Mouse (Mus musculus) urinary bladder, postnatal 25 days (tissue): ENCODE measurements around the gene Bsn.

Experiments used
- DNase-seq: peaks from one replicate; pipeline ENCODE4 v3.0.0; 2022; ENCODE audit warnings: low spot score

The Bsn gene

DNA sequence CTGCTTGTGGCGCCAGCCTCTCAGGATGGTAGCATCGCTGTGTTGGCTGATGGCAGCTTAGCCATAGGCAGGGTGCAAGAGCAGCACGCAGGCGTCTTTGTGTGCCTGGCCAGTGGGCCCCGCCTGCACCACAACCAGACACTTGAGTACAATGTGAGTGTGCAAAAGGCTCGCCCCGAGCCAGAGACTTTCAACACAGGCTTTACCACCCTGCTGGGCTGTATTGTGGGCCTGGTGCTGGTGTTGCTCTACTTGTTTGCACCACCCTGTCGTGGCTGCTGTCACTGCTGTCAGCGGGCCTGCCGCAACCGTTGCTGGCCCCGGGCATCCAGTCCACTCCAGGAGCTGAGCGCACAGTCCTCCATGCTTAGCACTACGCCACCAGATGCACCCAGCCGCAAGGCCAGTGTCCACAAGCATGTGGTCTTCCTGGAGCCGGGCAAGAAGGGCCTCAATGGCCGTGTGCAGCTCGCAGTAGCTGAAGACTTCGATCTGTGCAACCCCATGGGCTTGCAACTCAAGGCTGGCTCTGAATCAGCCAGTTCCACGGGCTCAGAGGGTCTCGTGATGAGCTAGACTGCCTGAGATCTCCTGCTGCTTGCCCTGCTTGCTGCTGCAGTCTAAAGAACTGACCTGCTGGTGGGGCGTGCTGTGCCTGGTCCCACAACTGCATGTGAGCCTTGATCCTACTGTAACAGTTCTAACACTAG lies 135.7 kb downstream of the Bsn start:
- DNase-seq, result no peak

DNA sequence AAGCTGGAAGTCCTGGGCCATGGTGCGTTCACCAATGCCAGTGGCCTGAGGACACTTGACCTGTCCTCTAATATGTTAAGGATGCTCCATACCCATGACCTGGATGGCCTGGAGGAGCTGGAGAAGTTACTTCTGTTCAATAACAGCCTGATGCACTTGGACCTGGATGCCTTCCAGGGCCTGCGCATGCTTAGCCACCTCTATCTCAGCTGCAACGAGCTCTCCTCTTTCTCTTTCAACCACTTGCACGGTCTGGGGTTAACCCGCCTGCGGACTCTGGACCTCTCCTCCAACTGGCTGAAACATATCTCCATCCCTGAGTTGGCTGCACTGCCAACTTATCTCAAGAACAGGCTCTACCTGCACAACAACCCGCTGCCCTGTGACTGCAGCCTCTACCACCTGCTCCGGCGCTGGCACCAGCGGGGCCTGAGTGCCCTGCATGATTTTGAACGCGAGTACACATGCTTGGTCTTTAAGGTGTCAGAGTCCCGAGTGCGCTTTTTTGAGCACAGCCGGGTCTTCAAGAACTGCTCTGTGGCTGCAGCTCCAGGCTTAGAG lies 136.4 kb downstream of the Bsn start:
- DNase-seq, result no peak

- DNase-seq, result peak; percentile 96
Observed at GRCm38 (mm10) chr9:108052885-108053664, 137.1 kb downstream of the Bsn start, which contains the start of gene Amigo3. Gene Amigo3, plus strand, starts transcription at chr9:108053159.

DNA sequence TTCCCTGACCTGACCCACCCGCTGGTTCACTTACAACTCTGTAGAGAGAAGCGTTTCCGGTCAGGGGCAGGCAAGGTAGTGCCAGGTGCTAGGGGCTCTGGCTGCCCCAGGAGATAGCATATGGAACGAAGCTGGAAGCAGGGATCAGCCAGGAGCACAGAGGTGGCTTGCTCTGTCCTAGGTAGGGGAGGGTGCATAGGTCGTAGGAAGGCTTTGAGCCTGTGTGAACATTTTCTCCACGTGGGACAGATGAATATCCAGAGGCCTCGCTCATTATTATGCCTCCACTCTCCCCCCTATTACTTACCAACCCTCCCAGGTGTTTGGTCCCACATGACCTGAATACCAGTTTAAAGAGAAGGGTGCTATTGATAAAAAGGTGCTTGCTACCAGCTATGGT lies 137.8 kb downstream of the Bsn start:
- DNase-seq, result no peak

DNA sequence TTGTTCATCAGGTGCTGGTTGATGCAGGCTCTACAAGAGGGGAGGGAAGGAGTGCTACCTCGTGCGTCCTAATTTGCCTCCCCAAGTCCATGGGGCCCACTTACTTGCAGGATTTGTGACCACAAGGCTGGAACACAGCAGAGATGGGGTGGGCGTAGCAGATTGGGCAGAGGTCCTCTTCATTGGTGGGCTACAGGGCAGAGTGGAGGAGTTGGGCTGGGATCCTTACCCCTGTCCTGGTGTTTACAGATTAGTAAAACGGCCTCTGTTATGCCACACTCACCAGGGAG lies 138.3 kb downstream of the Bsn start:
- DNase-seq, result no peak

DNA sequence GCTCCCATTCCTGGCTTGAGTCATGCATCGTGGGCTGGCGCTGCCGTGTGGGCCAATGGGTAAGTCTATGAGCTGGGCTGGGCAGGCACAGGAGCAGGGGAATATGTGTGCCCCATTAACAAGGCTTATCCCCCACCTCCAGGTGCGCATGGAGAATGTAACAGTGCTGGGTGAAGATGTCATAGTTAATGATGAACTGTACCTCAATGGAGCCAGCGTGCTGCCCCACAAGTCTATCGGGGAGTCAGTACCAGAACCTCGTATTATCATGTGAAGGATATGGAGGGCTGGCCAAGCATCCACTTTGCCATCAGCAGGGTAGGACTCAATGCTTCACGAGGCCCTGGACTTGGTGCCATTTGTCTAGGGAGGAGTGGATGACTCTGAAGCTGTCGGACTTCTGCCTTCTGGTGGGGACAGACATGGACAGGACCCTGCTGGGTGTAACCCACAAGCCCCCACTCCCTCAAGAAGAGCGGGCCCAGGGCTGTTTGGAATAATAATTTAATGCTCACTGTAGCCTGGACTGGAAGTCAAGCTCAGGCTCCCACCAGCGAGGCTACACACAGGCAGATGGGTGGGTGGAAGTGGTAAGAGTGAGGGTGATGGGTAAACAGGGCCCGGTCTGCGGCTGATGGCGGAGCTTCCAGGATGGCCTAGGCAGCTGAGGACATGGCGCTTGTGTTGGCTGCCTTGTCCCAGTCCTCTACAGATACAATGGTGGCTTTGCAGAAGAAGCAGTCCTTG lies 138.8 kb downstream of the Bsn start:
- DNase-seq, result no peak

- no peak for DNase-seq
Observed at GRCm38 (mm10) chr9:108049561-108050251, 140.5 kb downstream of the Bsn start.

DNA sequence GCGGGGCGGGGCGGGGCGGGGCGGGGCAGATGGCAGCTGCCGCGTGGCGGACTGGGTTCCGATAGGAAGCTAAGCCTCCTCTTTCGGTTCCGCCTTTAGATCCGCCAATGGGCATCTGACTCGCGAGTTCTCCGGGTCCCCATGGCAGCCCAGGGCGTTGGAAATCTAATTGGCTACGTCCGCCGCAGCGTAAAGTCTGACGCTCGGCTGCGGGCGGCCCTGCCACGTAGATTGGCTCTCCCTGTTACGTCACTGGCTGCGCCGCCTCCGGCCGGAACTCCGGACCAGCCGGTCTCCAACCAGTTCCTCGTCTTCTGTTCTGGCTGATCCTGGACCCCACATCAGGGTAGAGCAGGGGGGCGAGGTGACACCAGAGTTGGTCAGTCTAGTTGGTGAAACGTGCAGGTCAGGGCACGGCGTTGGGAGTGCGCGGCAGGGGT lies 141.1 kb downstream of the Bsn start, which contains the start of gene Gmppb:
Gmppb (plus strand) TSS at position 227 of the 440 bp plus-strand sequence.
- DNase-seq, result peak; percentile 90

- no peak for DNase-seq
Observed at GRCm38 (mm10) chr9:108048566-108048955, 141.6 kb downstream of the Bsn start.

DNA sequence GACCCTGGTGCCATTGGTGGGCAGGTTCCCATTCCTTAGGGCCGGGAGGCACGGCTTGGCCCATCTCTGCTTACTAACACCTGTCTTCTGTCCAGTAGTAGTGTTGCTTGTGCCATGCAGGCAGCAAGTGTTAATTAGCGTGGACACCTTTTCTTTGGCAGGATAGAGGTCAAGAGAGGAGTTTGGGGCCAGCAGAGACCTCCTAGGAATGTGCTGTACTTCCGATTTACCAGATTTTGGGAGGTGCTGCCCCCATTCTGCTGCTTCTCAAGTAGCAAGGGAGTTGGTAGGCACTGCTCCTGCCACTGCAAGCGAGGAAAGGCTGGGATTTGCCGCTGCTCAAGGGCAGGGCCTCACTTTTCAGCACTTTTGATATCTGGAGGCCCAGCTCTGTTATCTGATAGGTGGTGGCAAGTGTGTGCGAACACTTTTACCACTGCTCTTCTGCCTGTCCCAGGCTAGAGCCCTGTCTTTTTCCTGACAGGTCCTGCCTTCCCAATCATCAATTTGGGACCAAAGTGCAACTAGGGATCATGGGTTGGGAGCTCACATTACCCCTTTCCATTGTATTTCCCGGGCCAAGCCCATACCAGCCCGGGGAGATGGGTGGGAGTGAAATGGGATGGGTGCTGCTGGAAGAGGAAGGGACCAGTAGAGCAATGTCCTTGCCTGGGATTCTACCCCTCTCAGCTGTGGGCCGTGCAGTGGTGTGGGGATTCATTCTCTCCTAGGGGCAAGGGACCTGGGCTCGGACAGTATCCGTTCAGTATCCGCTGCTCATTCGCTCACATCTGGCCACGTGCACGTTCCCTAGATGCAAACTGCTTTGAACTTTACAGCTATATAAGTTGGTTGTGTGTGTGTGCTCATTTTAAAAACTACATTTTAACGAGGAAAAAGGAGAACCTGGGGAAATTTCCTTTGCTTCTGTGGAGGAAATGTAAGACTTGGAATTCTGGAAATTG lies 142.3 kb downstream of the Bsn start:
- no peak for DNase-seq

DNA sequence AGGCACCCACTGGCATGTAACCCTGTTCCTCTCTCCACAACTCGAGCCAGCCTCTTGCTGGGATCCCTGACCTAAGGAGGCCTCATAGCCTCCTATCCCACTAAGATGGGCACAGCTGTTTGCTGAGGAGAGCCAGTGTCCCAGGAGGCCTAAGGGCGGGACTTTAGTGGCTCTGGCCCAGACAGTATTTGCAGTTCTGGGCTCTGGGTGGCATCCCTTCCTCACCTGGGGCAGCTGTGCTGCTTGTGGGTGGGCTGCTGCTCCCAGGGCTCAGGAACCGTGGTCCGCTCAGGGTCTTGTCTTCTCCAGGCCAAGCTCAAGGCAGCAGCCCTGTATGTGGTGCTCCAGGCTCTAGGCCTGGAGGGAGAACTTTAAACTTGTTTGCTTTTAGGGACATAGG lies 143.6 kb downstream of the Bsn start:
- DNase-seq, result no peak
